Mouse (Mus musculus) gastrocnemius, postnatal 10 days (tissue): ENCODE measurements around the gene Rad51c. TPM values are rescaled to one million over a fixed set of nuclear protein-coding genes. Genes with fewer than 3 reads are reported as not detected.
"Not testable (repeated sequence)": the region's sequence is repeated elsewhere in the genome, so short reads cannot be mapped to it uniquely, and the experiment has no call there.

ENCODE experiments used
- DNase-seq: peaks from one replicate; pipeline ENCODE4 v3.0.0; 2021; ENCODE audit warnings: mixed read lengths
- long read RNA-seq, 2 experiments: library from polyadenylated mRNA; stranded (forward); transcript quantifications; one replicate each; pipeline ENCODE4 v2.0.0; 2021
- total RNA-seq, 2 experiments: library from RNA; stranded (reverse); gene quantifications; 2 replicates each; pipeline ENCODE4 v1.2.3; 2021

The Rad51c gene
- total RNA-seq, result 1 to 10 TPM; 1.5 to 1.7 TPM
- long read RNA-seq, experiment 1, result 0 reads
- long read RNA-seq, experiment 2, partial matches to known transcripts, result 0 of 1 reads
- long read RNA-seq, experiment 2, other reads (novel, unspliced or antisense), result 1 of 1 reads

DNA sequence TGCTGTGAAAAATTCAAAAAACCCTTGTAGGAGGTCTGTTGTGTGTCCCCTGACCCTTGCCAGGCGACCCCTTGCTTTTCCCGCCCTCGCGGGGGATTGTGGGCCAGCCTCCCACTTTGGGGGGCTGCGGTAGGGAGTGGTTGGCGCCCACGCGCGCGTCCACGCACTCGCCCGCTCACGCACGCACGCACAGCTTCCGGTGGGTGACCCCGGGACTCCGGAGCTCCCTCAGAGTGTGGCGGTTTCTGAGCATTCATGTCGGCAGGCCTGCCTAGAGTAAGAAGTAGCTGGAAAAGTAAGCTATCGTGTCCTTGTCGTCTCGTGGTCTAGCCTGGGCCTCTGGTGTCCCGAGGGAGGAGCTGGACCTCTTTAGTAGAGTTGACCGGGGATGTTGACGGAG, at the start of gene Rad51c, which contains the start of gene Tex14:
Gene Rad51c, minus strand, starts transcription at position 79 of the 400 bp plus-strand sequence.
Gene Tex14, plus strand, starts transcription at position 190 of the 400 bp plus-strand sequence.
- DNase-seq, result peak; percentile 11

DNA sequence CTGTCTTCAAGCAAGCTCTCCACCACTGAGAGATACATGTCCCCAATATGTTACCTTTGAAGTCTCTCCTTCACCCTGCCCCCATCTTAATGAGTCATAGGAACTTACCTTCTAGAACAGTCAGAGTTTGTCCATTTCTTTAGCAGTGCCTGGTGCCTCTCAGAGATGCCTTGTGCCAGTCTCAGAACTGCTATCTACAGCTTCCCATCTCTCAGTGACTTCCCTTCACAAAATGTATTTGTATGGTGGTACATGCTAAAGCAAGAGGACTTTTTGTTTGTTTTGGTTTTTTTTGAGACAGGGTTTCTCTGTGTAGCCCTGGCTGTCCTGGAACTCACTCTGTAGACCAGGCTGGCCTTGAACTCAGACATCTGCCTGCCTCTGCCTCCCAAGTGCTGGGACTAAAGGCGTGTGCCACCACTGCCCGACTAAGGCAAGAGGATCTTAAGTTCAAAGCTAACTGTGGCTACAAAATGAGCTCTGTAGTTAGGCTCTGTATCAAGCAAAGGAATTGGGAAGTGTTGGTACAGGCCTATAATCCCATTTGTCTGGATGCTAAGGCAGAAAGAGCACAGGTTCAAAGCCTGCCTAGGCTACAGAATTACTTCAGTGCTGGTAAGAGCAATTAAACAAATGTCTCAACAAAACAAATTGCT, 49.4 kb upstream of the Rad51c start:
- DNase-seq, result no peak

DNA sequence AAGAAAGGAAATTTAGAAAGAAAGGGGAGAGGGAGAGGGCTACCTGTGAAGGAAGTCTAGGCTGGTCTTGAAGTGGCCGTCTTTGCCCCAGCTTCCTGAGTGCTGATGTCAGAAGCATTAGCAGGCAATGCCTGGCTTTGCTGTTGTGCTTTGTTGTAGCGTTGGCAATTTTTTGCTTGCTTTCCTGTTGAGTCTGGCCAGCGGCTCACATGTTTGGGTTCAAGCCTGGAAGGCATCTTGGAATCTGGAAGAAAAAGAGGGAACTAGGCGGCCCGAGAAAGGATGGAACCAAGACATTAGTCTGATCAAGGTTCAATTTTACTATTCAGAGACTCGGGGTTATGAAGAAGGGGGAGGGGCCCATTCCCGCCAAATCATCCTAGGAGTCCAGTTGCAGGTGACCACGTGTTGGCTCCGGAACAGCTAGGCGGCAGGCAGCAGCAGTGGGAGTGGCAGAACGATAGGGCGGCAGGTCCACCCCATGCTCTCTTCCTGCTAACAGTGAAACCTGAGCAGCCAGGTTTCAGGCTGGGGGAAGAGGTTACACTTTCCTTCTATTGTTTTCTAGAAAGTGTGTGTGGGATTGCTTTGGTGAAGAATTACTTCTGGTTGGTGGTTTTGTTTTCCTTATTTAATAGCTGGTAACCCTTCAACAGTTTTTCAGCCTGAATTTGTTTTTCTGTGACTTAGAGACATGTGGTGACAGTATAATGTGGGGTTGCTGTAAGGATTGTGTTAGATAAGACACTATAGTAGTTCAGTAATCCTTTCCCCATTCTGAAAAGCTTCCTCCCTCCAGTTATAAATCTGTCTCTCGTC, 48.7 kb upstream of the Rad51c start:
- no peak for DNase-seq

DNA sequence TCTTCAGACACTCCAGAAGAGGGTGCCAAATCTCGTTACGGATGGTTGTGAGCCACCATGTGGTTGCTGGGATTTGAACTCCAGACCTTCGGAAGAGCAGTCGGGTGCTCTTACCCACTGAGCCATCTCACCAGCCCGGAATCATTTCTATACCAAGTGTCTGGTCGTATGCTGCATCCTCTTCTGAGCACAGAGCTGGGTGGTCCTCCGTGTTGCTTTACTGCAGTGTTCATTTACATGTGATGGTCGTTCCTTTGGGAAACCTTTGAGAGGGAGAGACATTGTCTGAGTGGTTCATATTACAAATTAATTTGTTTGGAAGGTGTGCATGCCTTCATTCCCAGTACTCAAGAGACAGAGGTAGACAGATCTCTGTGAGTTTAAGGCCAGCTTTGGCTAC, 48.0 kb upstream of the Rad51c start:
- DNase-seq, result not testable (repeated sequence)

DNA sequence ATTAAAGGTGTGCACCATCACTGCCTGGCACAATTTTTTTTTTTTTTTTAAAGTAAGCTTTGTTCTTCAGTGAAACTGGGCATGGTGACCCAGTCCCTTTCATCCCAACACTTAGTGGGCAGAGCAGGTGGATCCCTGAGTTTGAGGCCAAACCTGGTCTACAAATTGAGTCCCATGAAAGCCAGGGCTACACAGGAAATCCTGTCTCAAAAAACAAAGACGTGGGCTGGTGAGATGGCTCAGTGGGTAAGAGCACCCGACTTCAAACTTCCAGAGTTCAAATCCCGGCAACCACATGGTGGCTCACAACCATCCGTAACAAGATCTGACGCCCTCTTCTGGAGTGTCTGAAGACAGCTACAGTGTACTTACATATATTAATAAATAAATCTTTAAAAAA, 45.1 kb upstream of the Rad51c start:
- not testable (repeated sequence) for DNase-seq

DNA sequence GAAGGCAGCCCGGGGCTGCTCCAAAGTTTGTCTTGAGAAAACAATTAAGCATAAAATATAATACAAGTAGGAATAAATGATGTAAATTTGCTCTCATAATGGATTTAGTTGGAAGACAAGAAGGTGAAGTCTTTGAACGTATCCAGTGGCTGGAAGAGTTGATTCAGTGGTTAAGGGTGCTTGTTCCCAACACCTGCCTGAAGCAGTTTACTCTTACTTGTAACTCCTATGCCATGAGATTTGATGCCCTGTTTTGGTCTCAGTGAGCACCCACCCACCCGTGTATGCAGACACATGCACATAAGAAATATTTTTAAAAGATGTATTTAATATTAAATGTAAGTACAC, 44.4 kb upstream of the Rad51c start:
- DNase-seq, result no peak

DNA sequence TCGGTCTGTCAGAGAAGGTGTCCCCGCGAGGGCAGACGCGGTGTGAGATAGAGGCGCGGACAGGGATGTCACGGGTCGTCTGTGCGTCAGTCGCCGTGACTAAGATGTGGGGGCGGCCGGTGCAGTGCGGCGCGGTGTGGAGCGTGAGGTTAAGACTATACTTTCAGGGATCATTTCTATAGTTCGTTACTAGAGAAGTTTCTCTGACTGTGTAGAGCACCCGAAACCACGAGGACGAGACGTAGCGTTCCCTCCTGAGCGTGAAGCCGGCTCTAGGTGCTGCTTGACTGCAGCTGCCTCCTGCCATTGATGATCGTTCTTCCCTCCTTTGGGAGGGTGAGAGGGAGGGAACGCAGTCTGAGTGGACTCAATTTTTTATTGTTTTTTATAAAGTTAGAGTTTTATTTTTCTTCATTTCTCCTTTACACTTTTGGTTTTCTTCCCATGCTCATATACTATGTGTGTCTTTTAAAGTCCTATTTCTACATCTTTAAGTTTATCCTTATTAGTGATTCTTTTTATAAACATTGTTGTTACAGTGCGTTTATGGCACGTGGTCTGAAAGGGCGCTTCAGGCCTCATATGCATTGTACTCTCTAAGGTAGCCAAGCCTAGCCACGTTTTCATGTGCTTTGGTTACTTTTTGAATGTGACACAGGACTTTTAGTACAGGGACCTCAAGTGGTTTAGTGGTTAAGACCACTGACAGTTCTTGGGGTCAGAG, 43.9 kb upstream of the Rad51c start:
- not testable (repeated sequence) for DNase-seq

DNA sequence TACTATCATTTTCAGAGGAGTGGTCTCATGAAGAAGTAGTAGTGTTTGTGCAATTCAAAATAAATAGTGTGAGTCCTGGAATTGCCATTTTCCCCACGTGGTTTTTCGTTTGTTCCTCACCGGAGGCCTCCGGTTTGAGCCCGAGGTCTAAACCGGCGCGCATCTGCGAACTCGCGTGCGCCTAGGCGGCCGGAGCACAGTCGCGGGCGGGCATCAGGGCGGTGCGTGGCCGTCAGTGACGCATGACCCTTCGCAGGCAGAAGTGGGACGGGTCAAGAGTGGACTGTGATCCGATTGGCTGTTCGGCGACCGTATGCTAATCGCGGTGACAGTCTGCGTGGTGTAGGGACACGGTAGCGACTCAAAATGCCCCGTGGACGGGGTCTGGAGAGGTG, 43.3 kb upstream of the Rad51c start:
- peak; percentile 82 for DNase-seq

DNA sequence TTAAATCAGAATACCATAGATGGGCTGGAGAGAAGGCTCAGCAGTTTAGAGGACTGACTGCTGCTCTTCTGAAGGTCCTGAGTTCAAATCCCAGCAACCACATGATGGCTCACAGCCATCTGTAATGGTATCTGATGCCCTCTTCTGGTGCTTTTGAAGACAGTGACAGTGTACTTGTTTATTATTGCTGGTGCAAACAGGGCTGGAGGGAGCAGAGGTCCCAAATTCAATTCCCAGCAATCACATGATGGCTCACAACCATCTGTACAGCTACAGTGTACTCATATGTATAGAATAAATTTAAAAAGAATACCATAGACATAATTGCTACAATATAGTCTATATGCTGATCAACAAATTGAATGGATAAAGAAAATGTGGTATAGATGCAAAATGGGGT, 42.7 kb upstream of the Rad51c start:
- DNase-seq, result no peak

DNA sequence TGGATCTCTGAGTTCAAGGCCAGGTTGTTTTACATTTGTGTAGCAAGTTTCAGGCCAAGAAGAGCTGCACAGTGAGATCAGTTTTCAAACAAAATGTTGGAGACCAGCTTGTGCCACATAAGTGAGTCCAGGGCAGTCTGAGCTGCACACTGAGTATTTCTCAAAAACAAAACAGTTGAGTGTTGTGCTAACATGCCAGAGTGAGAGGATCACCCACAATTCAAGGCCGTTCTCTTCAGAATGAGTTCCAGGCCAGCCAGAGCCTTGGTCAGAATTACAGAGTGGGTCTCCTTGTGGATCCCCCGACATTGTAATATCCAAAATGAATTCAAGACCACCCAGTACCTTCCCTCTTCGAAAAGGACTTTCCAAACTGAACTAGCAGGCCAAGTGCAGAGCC, 41.4 kb upstream of the Rad51c start:
- no peak for DNase-seq

DNA sequence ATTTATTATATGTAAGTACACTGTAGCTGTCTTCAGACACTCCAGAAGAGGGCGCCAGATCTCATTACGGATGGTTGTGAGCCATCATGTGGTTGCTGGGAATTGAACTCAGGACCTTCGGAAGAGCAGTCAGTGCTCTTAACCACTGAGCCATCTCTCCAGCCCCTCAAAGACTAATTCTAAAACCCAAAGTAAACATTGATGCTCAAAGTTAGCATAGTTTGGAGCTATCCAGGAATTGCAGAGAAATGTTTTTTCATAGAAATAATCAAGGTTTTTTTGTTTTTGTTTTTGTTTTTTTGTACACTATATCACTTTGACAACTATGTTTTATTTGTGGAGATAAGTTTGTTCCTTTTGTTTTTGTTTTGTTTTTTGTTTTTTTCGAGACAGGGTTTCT, 40.8 kb upstream of the Rad51c start:
- DNase-seq, result not testable (repeated sequence)

DNA sequence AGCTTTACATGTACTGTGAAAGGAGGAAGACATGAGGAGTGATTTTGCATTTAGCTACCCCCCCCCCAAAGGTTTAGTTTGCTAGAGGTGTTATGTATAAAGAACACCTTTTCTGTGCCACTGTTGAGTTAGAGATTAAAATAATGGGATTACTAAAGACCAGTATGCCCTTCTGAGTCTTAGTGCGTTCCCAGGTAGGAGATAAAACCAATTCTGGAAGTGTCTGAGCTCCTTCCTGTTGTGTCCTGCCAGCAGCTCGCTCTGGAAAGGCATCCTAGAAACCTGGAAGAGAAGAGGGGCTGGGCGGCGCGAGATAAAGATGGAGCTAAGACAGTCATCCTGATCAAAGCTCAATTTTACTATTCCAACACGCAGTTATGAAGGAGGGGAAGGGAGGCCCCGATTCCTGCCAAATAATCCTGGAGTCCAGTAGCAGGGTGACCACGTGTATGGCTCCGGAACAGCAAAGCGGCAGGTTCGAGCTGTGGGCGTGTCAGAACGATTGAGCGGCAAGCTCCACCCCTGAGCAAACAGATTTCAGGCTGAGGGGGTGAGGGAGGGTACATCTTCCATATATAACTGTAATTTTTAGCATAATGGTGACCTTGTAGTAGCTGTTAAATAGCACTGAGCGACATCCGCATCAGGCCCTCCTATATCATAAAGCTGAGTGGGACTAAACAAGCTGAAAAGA, 40.1 kb upstream of the Rad51c start:
- no peak for DNase-seq

DNA sequence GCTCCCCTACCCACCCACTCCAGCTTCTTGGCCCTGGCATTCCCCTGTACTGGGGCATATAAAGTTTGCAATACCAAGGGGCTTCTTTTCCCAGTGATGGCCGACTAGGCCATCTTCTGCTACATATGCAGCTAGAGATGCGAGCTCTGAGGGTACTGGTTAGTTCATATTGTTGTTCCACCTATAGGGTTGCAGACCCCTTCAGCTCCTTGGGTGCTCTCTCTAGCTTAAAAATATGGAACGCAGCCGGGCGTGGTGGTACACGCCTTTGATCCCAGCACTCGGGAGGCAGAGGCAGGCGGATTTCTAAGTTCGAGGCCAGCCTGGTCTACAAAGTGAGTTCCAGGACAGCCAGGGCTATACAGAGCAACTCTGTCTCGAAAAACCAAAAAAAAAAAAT, 39.3 kb upstream of the Rad51c start:
- not testable (repeated sequence) for DNase-seq

DNA sequence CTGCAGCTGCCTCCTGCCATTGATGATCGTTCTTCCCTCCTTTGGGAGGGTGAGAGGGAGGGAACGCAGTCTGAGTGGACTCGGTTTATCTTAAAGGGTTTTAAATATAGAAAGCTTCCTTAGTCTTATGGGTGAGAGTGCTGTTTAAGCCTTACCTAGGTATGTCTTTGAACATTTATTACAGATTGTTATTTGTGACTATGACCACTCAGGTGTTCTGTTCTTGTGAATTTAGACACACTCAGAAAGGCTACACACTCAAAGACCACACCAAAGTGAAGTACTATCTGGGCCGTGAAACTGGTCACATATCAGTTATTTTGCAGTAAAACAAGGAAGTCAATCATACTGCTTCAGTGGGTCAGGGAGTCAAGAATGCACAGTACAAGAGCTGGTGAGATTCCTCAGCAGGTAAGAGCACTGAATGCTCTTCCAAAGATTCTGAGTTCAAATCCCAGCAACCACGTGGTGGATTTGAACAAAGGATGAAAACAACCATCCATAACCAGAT, 38.7 kb upstream of the Rad51c start:
- DNase-seq, result peak; percentile 39

DNA sequence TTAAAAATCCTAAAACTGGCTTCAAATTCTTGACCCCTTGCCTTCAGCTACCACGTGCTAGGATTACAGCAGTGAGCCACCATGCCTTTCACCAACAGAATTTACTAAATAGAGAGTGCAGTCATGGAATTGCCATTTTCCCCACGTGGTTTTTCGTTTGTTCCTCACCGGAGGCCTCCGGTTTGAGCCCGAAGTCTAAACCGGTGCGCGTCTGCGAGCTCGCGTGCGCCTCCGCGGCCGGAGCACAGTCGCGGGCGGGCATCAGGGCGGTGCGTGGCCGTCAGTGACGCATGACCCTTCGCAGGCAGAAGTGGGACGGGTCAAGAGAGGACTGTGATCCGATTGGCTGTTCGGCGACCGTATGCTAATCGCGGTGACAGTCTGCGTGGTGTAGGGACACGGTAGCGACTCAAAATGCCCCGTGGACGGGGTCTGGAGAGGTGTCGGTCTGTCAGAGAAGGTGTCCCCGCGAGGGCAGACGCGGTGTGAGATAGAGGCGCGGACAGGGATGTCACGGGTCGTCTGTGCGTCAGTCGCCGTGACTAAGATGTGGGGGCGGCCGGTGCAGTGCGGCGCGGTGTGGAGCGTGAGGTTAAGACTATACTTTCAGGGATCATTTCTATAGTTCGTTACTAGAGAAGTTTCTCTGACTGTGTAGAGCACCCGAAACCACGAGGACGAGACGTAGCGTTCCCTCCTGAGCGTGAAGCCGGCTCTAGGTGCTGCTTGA, 38.1 kb upstream of the Rad51c start:
- peak; percentile 61 for DNase-seq

DNA sequence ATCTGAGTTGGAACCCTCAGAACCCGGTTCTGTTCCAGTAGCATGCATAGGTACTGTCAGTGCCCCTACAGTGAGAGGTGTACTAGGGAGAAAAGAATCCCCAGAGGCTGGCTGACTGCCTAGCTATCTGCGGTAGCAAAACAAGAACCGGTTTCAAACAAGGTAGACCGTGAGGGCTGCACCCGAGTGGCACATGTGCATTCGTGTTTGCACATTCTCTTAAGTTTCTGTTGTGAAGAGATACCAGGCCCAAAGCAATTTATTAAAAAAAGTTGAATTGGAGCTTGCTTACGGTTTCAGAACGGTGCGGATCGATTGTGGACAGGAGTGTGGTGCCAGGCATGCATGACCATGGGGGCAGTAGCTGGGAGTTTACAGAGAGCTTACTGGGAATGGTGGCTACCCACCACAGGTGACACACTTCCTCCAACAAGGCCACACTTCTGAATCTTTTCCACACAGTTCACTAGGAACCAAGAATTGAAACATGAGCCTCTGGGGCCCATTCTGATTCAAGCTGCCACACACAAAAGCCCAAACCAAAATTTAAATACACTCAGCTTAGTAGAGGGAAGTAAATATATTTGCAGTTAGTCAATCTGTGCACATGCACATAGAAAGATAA, 35.2 kb upstream of the Rad51c start:
- no peak for DNase-seq

DNA sequence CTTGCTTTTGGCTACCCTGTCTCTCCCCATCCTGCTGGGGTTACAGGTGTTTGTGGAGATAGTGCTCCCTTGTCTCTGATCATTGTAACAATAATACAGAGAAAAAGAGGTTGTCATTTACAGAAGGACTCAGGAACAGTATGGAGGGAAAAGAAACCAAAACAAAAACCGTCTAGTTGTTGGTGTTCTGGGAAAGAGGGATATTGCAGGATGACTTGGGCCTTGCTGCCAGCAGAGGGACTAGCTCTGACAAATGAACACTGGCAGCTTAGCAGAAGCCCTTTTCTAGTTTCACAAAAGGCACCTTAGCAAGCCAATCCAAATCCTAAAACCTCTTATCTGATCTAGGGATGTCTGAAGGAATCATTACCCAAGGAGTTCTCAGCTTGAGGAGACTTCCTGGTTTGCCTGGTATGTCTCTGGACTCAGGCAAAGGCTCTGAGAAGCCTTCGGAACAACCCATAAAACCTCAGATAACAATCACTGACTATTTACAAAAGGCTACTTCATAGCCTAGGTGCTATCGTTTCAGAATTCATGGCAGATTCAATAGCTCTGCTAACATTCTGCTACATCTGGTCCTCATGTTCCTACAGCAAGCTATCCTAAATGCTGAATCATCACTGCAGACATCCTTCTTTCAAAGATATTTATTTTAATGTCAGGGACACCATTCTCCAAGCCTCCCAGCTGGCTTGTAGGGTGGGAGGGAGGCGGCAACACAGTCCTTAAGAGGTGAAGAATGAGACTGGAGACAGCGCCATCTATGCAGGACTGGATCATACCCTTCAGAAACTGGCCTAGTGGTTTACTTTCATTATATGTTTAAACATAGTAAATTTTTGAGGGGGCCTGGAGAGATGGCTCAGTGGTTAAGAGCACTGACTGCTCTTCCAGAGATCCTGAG, 31.8 kb upstream of the Rad51c start:
- no peak for DNase-seq

DNA sequence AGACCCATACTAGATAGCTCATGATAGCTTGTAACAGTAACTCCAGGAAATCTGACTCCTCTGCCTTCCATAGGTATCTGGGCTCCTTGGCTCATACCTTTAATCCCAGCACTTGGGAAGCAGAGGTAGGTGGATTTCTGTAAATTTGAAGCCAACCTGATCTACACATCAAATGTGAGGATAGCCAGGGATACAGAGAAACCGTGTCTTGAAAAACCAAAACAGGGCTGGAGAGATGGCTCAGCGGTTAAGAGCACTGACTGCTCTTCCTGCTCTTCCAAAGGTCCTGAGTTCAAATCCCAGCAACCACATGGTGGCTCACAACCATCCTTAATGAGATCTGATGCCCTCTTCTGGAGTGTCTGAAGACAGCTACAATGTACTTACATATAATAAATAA, 30.4 kb upstream of the Rad51c start:
- not testable (repeated sequence) for DNase-seq

DNA sequence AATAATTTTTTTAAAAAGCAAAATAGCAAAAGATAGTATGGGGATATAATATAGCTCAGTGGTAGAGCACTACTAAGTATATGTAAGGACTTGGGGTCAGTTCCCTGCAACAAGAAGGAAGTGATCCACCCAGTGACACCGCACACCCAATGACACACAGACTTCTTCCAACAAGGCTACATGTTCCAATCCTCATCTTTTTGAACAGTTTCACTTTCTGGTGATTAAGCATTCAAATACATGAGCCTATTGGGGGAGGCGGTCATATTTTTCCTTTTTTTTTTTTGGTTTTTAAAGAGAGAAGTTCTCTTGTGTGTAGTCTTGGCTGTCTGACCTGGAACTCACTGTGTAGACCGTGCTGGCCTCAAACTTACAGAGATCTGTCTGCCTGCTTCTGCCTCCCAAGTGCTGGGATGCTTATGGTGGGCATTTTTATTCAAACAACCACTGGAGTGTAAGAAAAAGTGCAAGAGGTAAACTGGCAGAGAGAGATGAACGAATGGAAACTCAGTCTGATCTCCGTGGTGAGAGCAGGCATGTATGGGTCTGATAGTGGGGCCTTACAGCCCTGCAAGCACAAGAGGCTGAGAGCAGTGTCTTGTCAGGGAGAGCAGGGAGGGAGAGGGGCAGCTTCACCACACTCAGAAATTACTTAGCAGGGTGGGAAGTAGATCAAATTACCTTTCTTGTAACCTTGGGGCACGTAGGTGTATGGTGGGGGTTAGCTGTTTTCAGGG, 28.3 kb upstream of the Rad51c start:
- no peak for DNase-seq
